In genomic region chr4:43406162-43406971, GRCm38 (mm10) we compare ENCODE assay signal across 8 mouse cellular contexts. TPM values are rescaled to one million over a fixed set of nuclear protein-coding genes. Genes with fewer than 3 reads are reported as not detected.
DNase-seq lines count a peak whose midpoint lies in the region; ATAC-seq and TF ChIP-seq lines count a peak whose summit lies in the region.

No protein-coding gene starts in this region.

- H3K9ac ChIP-seq in ES-E14 (ENCODE audit: insufficient read depth, low read depth, low read length, poor library complexity, severe bottlenecking): peak overlapping the region; percentile 3; the same call in 1 of the 2 replicates
- H3K9ac ChIP-seq in lung, embryonic 16.5 days (ENCODE audit: low read length): peak overlapping the region; percentile 66

- WGBS in hindbrain, embryonic 10.5 days: under 1% methylated on average over 28 of the region's 28 CpGs
- WGBS in lung, embryonic 16.5 days: 2% methylated on average over 28 of the region's 28 CpGs

- in situ Hi-C loops in ES-E14 (cut with MboI; ENCODE audit: low sequenced_read_pairs in 2 of 2, unreplicated experiment in 2 of 2): no loop called here

- no peaks in the 10 kb centered on the region for H3K36me3 ChIP-seq in ES-E14 (ENCODE audit: control insufficient read depth, insufficient read depth, low read length, poor library complexity, severe bottlenecking)
- H3K36me3 ChIP-seq in hindbrain, embryonic 10.5 days: no peaks in the 10 kb centered on the region
- no peaks in the 10 kb centered on the region for H3K36me3 ChIP-seq in lung, embryonic 16.5 days (ENCODE audit: control insufficient read depth, insufficient read depth, low read length)

- H3K27me3 ChIP-seq in hindbrain, embryonic 10.5 days (ENCODE audit: insufficient read depth, poor library complexity, severe bottlenecking): no peaks in the 10 kb centered on the region
- H3K27me3 ChIP-seq in lung, embryonic 16.5 days (ENCODE audit: control insufficient read depth, insufficient read depth, low read depth, low read length): no peaks in the 10 kb centered on the region

- peak overlapping the region; percentile 43 for H3K27ac ChIP-seq in ES-E14 (ENCODE audit: insufficient read depth, low read depth, low read length, poor library complexity, severe bottlenecking)
- H3K27ac ChIP-seq in hindbrain, embryonic 10.5 days: peak overlapping the region; percentile 91
- peak overlapping the region; percentile 92 for H3K27ac ChIP-seq in lung, embryonic 16.5 days (ENCODE audit: low read length)

- peak; percentile 98 for ATAC-seq in lung, embryonic 16.5 days (ENCODE audit: low read depth)
- ATAC-seq in erythroid progenitor cell, adult 5-6 weeks (replicated peaks; ENCODE audit: low FRiP score, poor library complexity, severe bottlenecking): no peak

- peak overlapping the region; percentile 64 for H3K4me2 ChIP-seq in lung, embryonic 16.5 days (ENCODE audit: low read depth, low read length)

- H3K4me3 ChIP-seq in ES-E14 (ENCODE audit: insufficient read depth in 1 of 2, low read depth in 1 of 2, low read length in 2 of 2, poor library complexity in 1 of 2, severe bottlenecking in 1 of 2): peak overlapping the region; percentile 40 to 41
- H3K4me3 ChIP-seq in hindbrain, embryonic 10.5 days: peak overlapping the region; percentile 58
- H3K4me3 ChIP-seq in lung, embryonic 16.5 days (ENCODE audit: low read length): peak overlapping the region; percentile 48

- peaks cover 14 to 22% of the 10 kb centered on the region in 2 experiments for H3K4me1 ChIP-seq in ES-E14 (ENCODE audit: control insufficient read depth in 2 of 2, insufficient read depth in 2 of 2, low read length in 2 of 2, poor library complexity in 1 of 2)
- peaks cover 34% of the 10 kb centered on the region for H3K4me1 ChIP-seq in hindbrain, embryonic 10.5 days (replicated peaks)
- H3K4me1 ChIP-seq in lung, embryonic 16.5 days (replicated peaks; ENCODE audit: control insufficient read depth, insufficient read depth, low read length): peaks cover 17% of the 10 kb centered on the region

- H3K9me3 ChIP-seq in ES-E14 (ENCODE audit: control insufficient read depth, insufficient read depth, low read depth, low read length): no peaks in the 10 kb centered on the region
- no peaks in the 10 kb centered on the region for H3K9me3 ChIP-seq in hindbrain, embryonic 10.5 days
- no peaks in the 10 kb centered on the region for H3K9me3 ChIP-seq in lung, embryonic 16.5 days (ENCODE audit: control insufficient read depth, low read length)

- no peak for DNase-seq in ES-E14 (ENCODE audit: low read depth, low spot score)
- DNase-seq in cerebellum, adult 9-11 months: peak; percentile 72
- peak; percentile 73 to 74 for DNase-seq in frontal cortex, postnatal 10 days (ENCODE audit: low spot score in 2 of 2)
- peak; percentile 88 for DNase-seq in hindbrain, embryonic 10.5 days (ENCODE audit: low spot score)
- peak; percentile 73 to 77 for DNase-seq in layer of hippocampus, postnatal 10 days (ENCODE audit: low spot score in 2 of 2)
- peak; percentile 76 for DNase-seq in retina, postnatal 7 days (ENCODE audit: low read depth, low spot score)

TF ChIP-seq in ES-E14, 5 proteins besides CTCF, POLR2A, EP300 and RAD21:
- no peak for TF ChIP-seq CHD2 (IDR thresholded peaks at IDR 0.05; ENCODE audit: low read depth, low read length)
- 0 out of 2 replicates have a peak, but pooled peaks have one; percentile 12 for TF ChIP-seq HCFC1 (IDR thresholded peaks at IDR 0.05; ENCODE audit: borderline replicate concordance, insufficient read depth, low read length)

RNA-seq across cellular contexts. Expression of gene Fam166b, which starts 22.6 kb away (rescaled TPM):
- 0.27 and 0.37 TPM in 2 replicates for total RNA-seq in ES-E14 (2012; rRNA removed)
- 0.47 TPM in 1 of 2 replicates, not detected in the other for polyA plus RNA-seq in hindbrain, embryonic 10.5 days (2016; fragmentation: Nextera tagmentation; extraction: Ambion mirVana)
- 1 to 10 TPM in 1 of 2 experiments, under 1 TPM in 1; 0.98 to 2.6 TPM for total RNA-seq in layer of hippocampus, postnatal 10 days (2021)
- polyA plus RNA-seq in lung, embryonic 16.5 days (2015; fragmentation: Nextera tagmentation; extraction: Ambion mirVana): 0.87 and 1.4 TPM in 2 replicates
- not detected in 2 replicates for total RNA-seq in erythroid progenitor cell, adult 5-6 weeks (2015; ENCODE audit: low replicate concordance)
- not detected in 2 replicates for total RNA-seq in erythroid progenitor cell, adult 5-6 weeks (2017; ENCODE audit: low replicate concordance)

RNA-seq across cellular contexts. Expression of gene Rusc2, which starts 24.6 kb away (rescaled TPM):
- 12.1 and 19.0 TPM in 2 replicates for total RNA-seq in ES-E14 (2012; rRNA removed)
- 12.5 and 33.4 TPM in 2 replicates for polyA plus RNA-seq in hindbrain, embryonic 10.5 days (2016; fragmentation: Nextera tagmentation; extraction: Ambion mirVana)
- 100 to 1,000 TPM; 126 to 129 TPM for total RNA-seq in layer of hippocampus, postnatal 10 days (2021)
- polyA plus RNA-seq in lung, embryonic 16.5 days (2015; fragmentation: Nextera tagmentation; extraction: Ambion mirVana): 12.9 and 15.1 TPM in 2 replicates
- not detected in 2 replicates for total RNA-seq in erythroid progenitor cell, adult 5-6 weeks (2015; ENCODE audit: low replicate concordance)
- total RNA-seq in erythroid progenitor cell, adult 5-6 weeks (2017; ENCODE audit: low replicate concordance): not detected in 2 replicates

RNA-seq across cellular contexts. Expression of gene Tesk1, which starts 35.4 kb away (rescaled TPM):
- total RNA-seq in ES-E14 (2012; rRNA removed): 11.0 and 12.4 TPM in 2 replicates
- polyA plus RNA-seq in hindbrain, embryonic 10.5 days (2016; fragmentation: Nextera tagmentation; extraction: Ambion mirVana): 7.1 and 8.3 TPM in 2 replicates
- 10 to 100 TPM; 70.3 to 72.1 TPM for total RNA-seq in layer of hippocampus, postnatal 10 days (2021)
- 2.2 and 3.4 TPM in 2 replicates for polyA plus RNA-seq in lung, embryonic 16.5 days (2015; fragmentation: Nextera tagmentation; extraction: Ambion mirVana)
- total RNA-seq in erythroid progenitor cell, adult 5-6 weeks (2015; ENCODE audit: low replicate concordance): 0.84 and 2.5 TPM in 2 replicates
- total RNA-seq in erythroid progenitor cell, adult 5-6 weeks (2017; ENCODE audit: low replicate concordance): 0.23 and 0.77 TPM in 2 replicates

RNA-seq across cellular contexts. Expression of gene Cd72, which starts 48.1 kb away (rescaled TPM):
- 0.40 and 0.58 TPM in 2 replicates for total RNA-seq in ES-E14 (2012; rRNA removed)
- polyA plus RNA-seq in hindbrain, embryonic 10.5 days (2016; fragmentation: Nextera tagmentation; extraction: Ambion mirVana): 1.8 and 2.4 TPM in 2 replicates
- total RNA-seq in layer of hippocampus, postnatal 10 days (2021): not detected
- polyA plus RNA-seq in lung, embryonic 16.5 days (2015; fragmentation: Nextera tagmentation; extraction: Ambion mirVana): 2.0 and 3.0 TPM in 2 replicates
- total RNA-seq in erythroid progenitor cell, adult 5-6 weeks (2015; ENCODE audit: low replicate concordance): 17.2 and 22.3 TPM in 2 replicates
- total RNA-seq in erythroid progenitor cell, adult 5-6 weeks (2017; ENCODE audit: low replicate concordance): 23.1 and 23.5 TPM in 2 replicates

Comparison
In these comparisons a context has a peak if more than half of its experiments do, and no peak if none do; other contexts are left out.
1. RNA of gene Rusc2, which starts 24.6 kb away (total RNA-seq): 126 to 129 TPM in layer of hippocampus, postnatal 10 days and 12.1 to 19.0 TPM in ES-E14; not detected in erythroid progenitor cell, adult 5-6 weeks; every median in the first group is over 10 times any median in the second.
2. Peak in every context shown above with its lines, with median percentiles within 50 percentile points of each other: H3K27ac ChIP-seq and H3K4me3 ChIP-seq.